Mouse (Mus musculus) heart, adult 2 months (tissue): ENCODE data around the gene Tbc1d14. TPM values are rescaled to one million over a fixed set of nuclear protein-coding genes. Genes with fewer than 3 reads are reported as not detected.

ENCODE experiments used
- DNase-seq, 2 experiments: peaks; one replicate each; pipeline ENCODE4 v3.0.0; 2021
- H3K27ac ChIP-seq: fragments of 200-600 bp; 2 replicates; pipeline ENCODE4 v1.8.1; 2022
- H3K27me3 ChIP-seq: fragments of 200-500 bp; 2 replicates; pipeline ENCODE4 v1.6.1; 2012; ENCODE audit warnings: mild to moderate bottlenecking, low read length, inconsistent platforms, mixed read lengths; ENCODE audit not compliant: control insufficient read depth, insufficient read depth
- H3K36me3 ChIP-seq: fragments of 200-500 bp; 2 replicates; pipeline ENCODE4 v1.6.1; 2012; ENCODE audit warnings: low read length, inconsistent platforms; ENCODE audit not compliant: control insufficient read depth, insufficient read depth
- H3K4me1 ChIP-seq: fragments of 200-500 bp; 2 replicates; pipeline ENCODE4 v1.6.1; 2011; ENCODE audit warnings: low read length; ENCODE audit not compliant: control insufficient read depth, insufficient read depth
- H3K4me3 ChIP-seq: fragments of 200-600 bp; 2 replicates; pipeline ENCODE4 v1.8.1; 2022
- H3K79me2 ChIP-seq: fragments of 200-500 bp; replicated peaks from 2 replicates; pipeline ENCODE4 v1.6.1; 2012; ENCODE audit warnings: mild to moderate bottlenecking, inconsistent platforms, low read length, moderate library complexity, mixed read lengths; ENCODE audit not compliant: control insufficient read depth, insufficient read depth
- H3K9ac ChIP-seq: fragments of 200-500 bp; 2 replicates; pipeline ENCODE4 v1.6.1; 2012; ENCODE audit warnings: low read depth, mild to moderate bottlenecking, control low read depth, inconsistent platforms, low read length, mixed read lengths
- CTCF ChIP-seq: fragments of 200-600 bp; IDR thresholded peaks from 2 replicates; pipeline ENCODE4 v1.8.1; 2022; ENCODE audit warnings: antibody characterized with exemption, mild to moderate bottlenecking, moderate library complexity
- EP300 ChIP-seq: fragments of 200-500 bp; IDR thresholded peaks from 2 replicates; pipeline ENCODE4 v1.6.1; 2011; ENCODE audit warnings: low read depth, low read length, control low read depth; ENCODE audit not compliant: insufficient read depth
- POLR2A ChIP-seq: fragments of 200-500 bp; IDR thresholded peaks from 2 replicates; pipeline ENCODE4 v1.6.1; 2011; ENCODE audit warnings: mild to moderate bottlenecking, low read depth, low read length, control low read depth; ENCODE audit not compliant: insufficient read depth
- WGBS: fragments of 180-500 bp; shearing (Covaris S2); methylation state at CpG from one replicate; pipeline ENCODE4 v1.1.7; 2018; 5-methylcytosine and 5-hydroxymethylcytosine counted together
- intact Hi-C: fragments of 180-260 bp; cut with DNase I; formaldehyde crosslinking; loops from one replicate; pipeline ENCODE4 v1.15.1; 2025
- polyA plus RNA-seq: library from polyadenylated mRNA; depleted of rRNA; stranded (reverse); fragments of >200 nt; gene quantifications from 2 replicates; pipeline ENCODE4 v1.2.3, GENCODE M21; 2012
- total RNA-seq, 2 experiments: library from RNA; stranded (reverse); gene quantifications; 2 replicates each; pipeline ENCODE4 v1.2.3; 2021

The Tbc1d14 gene
- total and polyA plus RNA-seq, 3 experiments = 11.7 to 13.0 (median 12.4) TPM

DNA sequence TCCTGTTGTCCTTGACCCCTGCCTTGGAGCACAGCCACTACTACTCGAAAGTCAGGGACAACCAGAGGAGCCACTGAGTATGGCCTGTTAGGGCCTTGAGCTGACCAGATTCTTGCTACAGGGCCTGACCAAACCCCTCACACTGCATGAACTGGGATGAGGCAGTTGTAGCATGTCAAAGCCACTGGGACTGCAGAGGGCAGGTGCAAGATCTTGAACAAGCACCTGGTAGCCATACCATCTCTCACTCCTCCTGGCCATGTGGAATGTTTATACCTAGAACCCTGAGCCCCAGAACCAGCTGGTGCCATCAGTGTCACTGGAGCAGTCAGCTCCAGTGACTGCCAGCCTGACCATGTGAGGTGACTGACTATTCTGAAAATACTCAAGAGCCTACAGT, 5.8 kb upstream of the Tbc1d14 start:
- WGBS = 63% methylated on average over 1 of the region's 1 CpGs
- intact Hi-C loops = no loop called here
- H3K4me1 ChIP-seq = peaks cover 4% of the 10 kb centered on the region; the same call in 1 of the 2 replicates
- H3K4me3 ChIP-seq = no peak overlapping the region
- no peak overlapping the region for H3K27ac ChIP-seq
- H3K79me2 ChIP-seq = no peaks in the 10 kb centered on the region
- no peaks in the 10 kb centered on the region for H3K27me3 ChIP-seq
- H3K9ac ChIP-seq = no peak overlapping the region
- TF ChIP-seq POLR2A (no peak), CTCF (no peak), EP300 (no peak)
- H3K36me3 ChIP-seq = no peaks in the 10 kb centered on the region
- no peak for DNase-seq

DNA sequence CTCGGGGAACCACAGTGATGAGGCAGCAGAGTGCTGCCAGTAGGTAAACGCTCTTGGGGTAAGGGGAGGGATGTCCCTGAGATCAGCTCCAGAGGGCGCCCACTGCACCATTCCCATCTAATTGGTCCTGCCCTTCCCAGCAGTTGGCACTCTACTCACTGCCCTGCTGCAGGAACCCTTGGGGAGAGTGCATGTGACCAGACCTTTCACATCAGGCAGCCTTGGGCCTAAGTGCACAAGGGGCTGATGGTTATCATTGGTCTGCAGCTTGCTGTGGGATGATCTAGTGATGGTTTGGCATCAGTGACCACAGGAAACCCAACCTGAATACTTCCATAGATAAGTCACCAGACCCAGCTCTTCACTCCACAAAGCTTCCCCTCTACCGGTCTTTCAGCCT, 4.6 kb upstream of the Tbc1d14 start:
- no peak overlapping the region for H3K9ac ChIP-seq
- WGBS = 30% methylated on average over 4 of the region's 4 CpGs
- no peaks in the 10 kb centered on the region for H3K36me3 ChIP-seq

DNA sequence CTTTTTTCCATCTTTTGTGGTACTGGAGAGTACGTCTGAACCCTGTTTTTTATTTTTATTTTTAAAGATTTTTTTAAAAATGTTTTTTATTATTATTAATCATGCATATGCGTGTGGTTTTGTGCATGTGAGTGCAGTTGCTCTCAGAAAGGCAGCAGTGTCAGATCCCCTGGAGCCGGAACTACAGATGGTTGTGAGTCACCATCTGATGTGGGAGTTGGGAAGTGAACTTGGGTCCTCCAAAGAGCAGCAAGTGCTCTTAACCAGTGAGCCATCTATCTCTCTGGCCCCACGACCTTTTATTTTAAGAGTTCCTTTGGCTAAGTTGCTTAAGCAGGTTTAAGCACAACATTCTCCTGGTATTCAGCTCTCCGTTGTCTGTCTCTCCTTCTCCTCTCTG, 3.1 kb upstream of the Tbc1d14 start:
- Histone ChIP-seq H3K36me3 (no peaks in the 10 kb centered on the region), H3K4me3 (no peak overlapping the region), H3K4me1 (peaks cover 4% of the 10 kb centered on the region; the same call in 1 of the 2 replicates), H3K9ac (no peak overlapping the region), H3K79me2 (no peaks in the 10 kb centered on the region), H3K27ac (no peak overlapping the region), H3K27me3 (no peaks in the 10 kb centered on the region)
- no peak for DNase-seq
- intact Hi-C loops = no loop called here
- no peak for TF ChIP-seq EP300
- TF ChIP-seq CTCF = no peak
- TF ChIP-seq POLR2A = no peak
- WGBS = 50% methylated on average over 5 of the region's 5 CpGs

More for the DNA sequence above, 4.6 kb upstream of the Tbc1d14 start:
- DNase-seq = no peak
- Histone ChIP-seq H3K4me3 (no peak overlapping the region), H3K27me3 (no peaks in the 10 kb centered on the region), H3K4me1 (peaks cover 4% of the 10 kb centered on the region; the same call in 1 of the 2 replicates), H3K79me2 (no peaks in the 10 kb centered on the region), H3K27ac (no peak overlapping the region)
- TF ChIP-seq CTCF (peak; percentile 53), EP300 (no peak)
- intact Hi-C loops = no loop called here

GRCm38 (mm10) chr5:36595115-36595514, 2.0 kb upstream of the Tbc1d14 start:
- no peaks in the 10 kb centered on the region for H3K27me3 ChIP-seq
- DNase-seq = no peak
- peaks cover 4% of the 10 kb centered on the region; the same call in 1 of the 2 replicates for H3K4me1 ChIP-seq
- no peaks in the 10 kb centered on the region for H3K36me3 ChIP-seq
- H3K4me3 ChIP-seq = no peak overlapping the region
- no peak overlapping the region for H3K9ac ChIP-seq
- TF ChIP-seq EP300 = no peak
- no peak for TF ChIP-seq CTCF
- no peak overlapping the region for H3K27ac ChIP-seq
- intact Hi-C loops = no loop called here
- WGBS = 20% methylated on average over 3 of the region's 3 CpGs
- H3K79me2 ChIP-seq = no peaks in the 10 kb centered on the region

- WGBS = 88% methylated on average over 3 of the region's 3 CpGs
- Histone ChIP-seq H3K36me3 (no peaks in the 10 kb centered on the region), H3K79me2 (no peaks in the 10 kb centered on the region), H3K9ac (no peak overlapping the region), H3K4me1 (peaks cover 4% of the 10 kb centered on the region; the same call in 1 of the 2 replicates), H3K27me3 (no peaks in the 10 kb centered on the region), H3K27ac (no peak overlapping the region), H3K4me3 (no peak overlapping the region)
- DNase-seq = no peak
- no peak for TF ChIP-seq EP300
- no peak for TF ChIP-seq POLR2A
- TF ChIP-seq CTCF = no peak
- intact Hi-C loops = no loop called here
Observed at GRCm38 (mm10) chr5:36594344-36594743, 1.3 kb upstream of the Tbc1d14 start.

DNA sequence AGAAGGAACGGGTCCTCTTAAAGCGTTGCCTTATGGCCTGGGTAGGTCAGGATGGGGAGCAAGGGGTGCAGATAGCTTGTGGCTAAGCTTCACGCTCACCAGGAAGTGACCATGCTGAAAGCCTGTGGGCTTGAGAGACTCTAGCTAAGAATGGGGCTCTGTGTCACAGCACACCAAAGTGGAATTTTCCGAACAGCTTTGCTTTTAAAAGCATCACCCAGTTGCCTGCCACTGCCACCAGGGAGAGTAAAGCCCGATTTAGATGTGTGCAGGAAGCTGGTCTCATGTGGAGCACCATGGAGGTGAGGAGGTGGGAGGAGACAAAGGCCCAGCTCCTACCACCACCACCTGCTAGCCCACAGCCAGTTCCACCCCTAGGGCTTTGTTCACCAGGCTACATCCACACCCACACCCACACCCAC, 2.6 kb downstream of the Tbc1d14 start:
- Histone ChIP-seq H3K4me1 (no peaks in the 10 kb centered on the region), H3K27me3 (no peaks in the 10 kb centered on the region), H3K36me3 (no peaks in the 10 kb centered on the region), H3K79me2 (no peaks in the 10 kb centered on the region), H3K9ac (no peak overlapping the region), H3K4me3 (no peak overlapping the region), H3K27ac (no peak overlapping the region)
- DNase-seq = no peak
- WGBS = 47% methylated on average over 5 of the region's 5 CpGs
- TF ChIP-seq EP300 = no peak
- no peak for TF ChIP-seq CTCF
- TF ChIP-seq POLR2A = no peak
- intact Hi-C loops = no loop called here
